Mouse (Mus musculus): ENCODE measurements at regions not wholly inside any gene's neighbourhood (a gene's known extent, or its start where the extent isn't known, plus 50 kb on each side); places are given as distances from the start of the nearest gene placed in this dataset.
A peak's percentile ranks its signal among the peaks of the same experiment; 100 is the strongest.

- peak; percentile 61 for DNase-seq
These were observed 103.0 kb downstream of the Cstad start for GRCm38 (mm10) chr2:30697851-30698250.

GRCm38 (mm10) chr2:30695771-30696456, 101.1 kb downstream of the Cstad start:
- DNase-seq = peak; percentile 53

- peak; percentile 70 for DNase-seq
These were observed 100.2 kb downstream of the Cstad start for GRCm38 (mm10) chr2:30695041-30695440.

- DNase-seq = peak; percentile 90
These were observed 98.6 kb downstream of the Cstad start for GRCm38 (mm10) chr2:30693206-30694035.

GRCm38 (mm10) chr2:30692561-30693205, 97.8 kb downstream of the Cstad start:
- DNase-seq = peak; percentile 87

GRCm38 (mm10) chr2:30691857-30692560, 97.2 kb downstream of the Cstad start:
- DNase-seq = peak; percentile 98

- DNase-seq = peak; percentile 71
These were observed 96.4 kb downstream of the Cstad start for GRCm38 (mm10) chr2:30690925-30691856.

- no peak for DNase-seq
These were observed 95.5 kb downstream of the Cstad start for GRCm38 (mm10) chr2:30690307-30690706.

GRCm38 (mm10) chr2:30688402-30688801, 93.6 kb downstream of the Cstad start:
- no peak for DNase-seq

- no peak for DNase-seq
These were observed 92.3 kb downstream of the Cstad start for GRCm38 (mm10) chr2:30687121-30687551.

GRCm38 (mm10) chr2:30686359-30686758, 91.5 kb downstream of the Cstad start:
- DNase-seq = no peak

GRCm38 (mm10) chr2:30685137-30685860, 90.5 kb downstream of the Cstad start:
- DNase-seq = no peak

- no peak for DNase-seq
These were observed 89.6 kb downstream of the Cstad start for GRCm38 (mm10) chr2:30684461-30684860.

GRCm38 (mm10) chr2:30682146-30682825, 87.4 kb downstream of the Cstad start:
- no peak for DNase-seq

- DNase-seq = no peak
These were observed 86.8 kb downstream of the Cstad start for GRCm38 (mm10) chr2:30681642-30682041.

GRCm38 (mm10) chr2:30679041-30679440, 84.2 kb downstream of the Cstad start:
- no peak for DNase-seq

GRCm38 (mm10) chr2:30677498-30677897, 82.7 kb downstream of the Cstad start:
- no peak for DNase-seq

- peak; percentile 74 for DNase-seq
These were observed 82.1 kb downstream of the Cstad start for GRCm38 (mm10) chr2:30676833-30677459.

- DNase-seq = peak; percentile 55
These were observed 81.6 kb downstream of the Cstad start for GRCm38 (mm10) chr2:30676450-30676832.

GRCm38 (mm10) chr2:30675839-30676238, 81.0 kb downstream of the Cstad start:
- no peak for DNase-seq

All from cerebellum, adult 11-12 months (tissue).